Mouse (Mus musculus) embryonic stem cell, embryonic (primary cell): ENCODE results near the gene Fkbpl.

ENCODE experiments used
- CTCF ChIA-PET, 4 experiments: fragments of 300-600 bp in 2 of 4; fragments of 350-600 bp in 2 of 4; sonication (Branson Sonifier 250); formaldehyde crosslinking; loops; one replicate each; lab custom pipeline; 2022; ENCODE audit warnings: inconsistent platforms in 2 of 4; lab: Charles Lee
- POLR2A ChIA-PET, 4 experiments: fragments of 300-600 bp in 2 of 4; fragments of 350-600 bp in 2 of 4; sonication (Branson Sonifier 250); formaldehyde crosslinking; loops; one replicate each; lab custom pipeline; 2022; ENCODE audit warnings: antibody characterized with exemption in 4 of 4, inconsistent platforms in 1 of 4; lab: Charles Lee

Gene Fkbpl

GRCm38 (mm10) chr17:34615871-34616270 lies 28.7 kb upstream of the Fkbpl start, which contains the start of gene Egfl8:
Gene Egfl8 (minus strand): TSS chr17:34615971.
- CTCF ChIA-PET = interaction anchor here in 1 of 4 experiments (1.5 kb wide), 1 partner anchor 44 kb away, joined by 4 read pairs; no protein-coding TSS in a partner anchor
- POLR2A ChIA-PET = interaction anchor here in 1 of 4 experiments (2.2 kb wide), 1 partner anchor 11 kb away, joined by 20 read pairs; the partner anchor contains the start of genes Agpat1 and Rnf5

- CTCF ChIA-PET = interaction anchor here (0.5 to 1.9 kb wide), 73 partner anchors 8 to 727 kb away, joined by 3 to 30 read pairs (median 4); partner anchors contain the start of genes Atf6b (in 3 of the 4), Ager (in 2 of the 4), Agpat1 (in 2 of the 4) and Fkbpl (in 2 of the 4)
- POLR2A ChIA-PET = interaction anchor here (0.6 to 3.1 kb wide), 23 partner anchors 9 to 582 kb away, joined by 3 to 34 read pairs (median 4); partner anchors contain the start of genes Agpat1 (in 3 of the 4), Rnf5 (in 3 of the 4), Atf6b (in 1 of the 4) and Fkbpl (in 1 of the 4)
Measured at GRCm38 (mm10) chr17:34618999-34619398, 25.6 kb upstream of the Fkbpl start.

- POLR2A ChIA-PET = interaction anchor here in 2 of 4 experiments (0.5 to 3.1 kb wide), 6 partner anchors 12 to 502 kb away, joined by 3 to 34 read pairs (median 4); partner anchors contain the start of genes Agpat1 (in 1 of the 2) and Rnf5 (in 1 of the 2)
Measured at GRCm38 (mm10) chr17:34621006-34621405, 23.6 kb upstream of the Fkbpl start.

GRCm38 (mm10) chr17:34623161-34623560 lies 21.4 kb upstream of the Fkbpl start:
- CTCF ChIA-PET = interaction anchor here in 3 of 4 experiments (0.6 to 1.2 kb wide), 8 partner anchors 8 to 182 kb away, joined by 3 to 4 read pairs (median 3); partner anchors contain the start of gene Atf6b (in 1 of the 3)

More at GRCm38 (mm10) chr17:34621006-34621405, 23.6 kb upstream of the Fkbpl start:
- CTCF ChIA-PET = interaction anchor here in 3 of 4 experiments (0.9 to 1.2 kb wide), 4 partner anchors 15 to 66 kb away, joined by 3 to 4 read pairs (median 4); no protein-coding TSS in a partner anchor

GRCm38 (mm10) chr17:34624981-34625380 lies 19.6 kb upstream of the Fkbpl start:
- CTCF ChIA-PET = no interaction called here

More at GRCm38 (mm10) chr17:34623161-34623560, 21.4 kb upstream of the Fkbpl start:
- POLR2A ChIA-PET = interaction anchor here in 2 of 4 experiments (0.6 to 1.0 kb wide), 4 partner anchors 11 to 21 kb away, joined by 3 to 4 read pairs (median 3); partner anchors contain the start of gene Agpat1 (in 1 of the 2)

GRCm38 (mm10) chr17:34626062-34626772 lies 18.3 kb upstream of the Fkbpl start:
- CTCF ChIA-PET = interaction anchor here in 2 of 4 experiments (1.1 to 1.9 kb wide), 2 partner anchors 8 to 71 kb away, joined by 4 to 6 read pairs; no protein-coding TSS in a partner anchor
- POLR2A ChIA-PET = interaction anchor here (0.5 to 2.4 kb wide), 10 partner anchors 18 to 456 kb away, joined by 3 to 10 read pairs (median 6); partner anchors contain the start of genes Atf6b (in 2 of the 4), Fkbpl (in 2 of the 4), Agpat1 (in 1 of the 4) and Rnf5 (in 1 of the 4)

More at GRCm38 (mm10) chr17:34624981-34625380, 19.6 kb upstream of the Fkbpl start:
- POLR2A ChIA-PET = no interaction called here

- CTCF ChIA-PET = interaction anchor here in 3 of 4 experiments (1.1 to 1.9 kb wide), 3 partner anchors 8 to 71 kb away, joined by 4 to 7 read pairs (median 6); no protein-coding TSS in a partner anchor
Measured at GRCm38 (mm10) chr17:34626773-34627092, 17.8 kb upstream of the Fkbpl start.

GRCm38 (mm10) chr17:34627093-34627942 lies 17.2 kb upstream of the Fkbpl start:
- CTCF ChIA-PET = interaction anchor here in 3 of 4 experiments (0.6 to 1.9 kb wide), 4 partner anchors 8 to 187 kb away, joined by 3 to 7 read pairs (median 5); no protein-coding TSS in a partner anchor
- POLR2A ChIA-PET = interaction anchor here in 3 of 4 experiments (0.6 to 3.1 kb wide), 10 partner anchors 17 to 1239 kb away, joined by 3 to 11 read pairs (median 6); partner anchors contain the start of genes Atf6b (in 3 of the 3), Fkbpl (in 2 of the 3), Agpat1 (in 1 of the 3) and Rnf5 (in 1 of the 3)

More at GRCm38 (mm10) chr17:34626773-34627092, 17.8 kb upstream of the Fkbpl start:
- POLR2A ChIA-PET = interaction anchor here (0.5 to 3.1 kb wide), 12 partner anchors 18 to 1240 kb away, joined by 3 to 11 read pairs (median 6); partner anchors contain the start of genes Atf6b (in 3 of the 4), Fkbpl (in 2 of the 4), Agpat1 (in 1 of the 4) and Rnf5 (in 1 of the 4)

- ChIA-PET CTCF (interaction anchor here in 3 of 4 experiments (0.6 to 1.9 kb wide), 3 partner anchors 9 to 188 kb away, joined by 3 to 7 read pairs (median 6); no protein-coding TSS in a partner anchor), POLR2A (interaction anchor here in 3 of 4 experiments (0.6 to 3.1 kb wide), 7 partner anchors 16 to 325 kb away, joined by 3 to 11 read pairs (median 7); partner anchors contain the start of genes Fkbpl (in 2 of the 3), Agpat1 (in 1 of the 3), Atf6b (in 1 of the 3) and Rnf5 (in 1 of the 3))
Measured at GRCm38 (mm10) chr17:34627943-34628643, 16.5 kb upstream of the Fkbpl start, which contains the start of gene Ppt2. Gene Ppt2 (minus strand): TSS chr17:34628510.

GRCm38 (mm10) chr17:34628644-34628967 lies 16.0 kb upstream of the Fkbpl start:
- POLR2A ChIA-PET = interaction anchor here in 3 of 4 experiments (0.6 to 3.1 kb wide), 8 partner anchors 16 to 324 kb away, joined by 3 to 11 read pairs (median 4); partner anchors contain the start of genes Atf6b (in 1 of the 3) and Fkbpl (in 1 of the 3)
- CTCF ChIA-PET = no interaction called here

- ChIA-PET CTCF (interaction anchor here in 1 of 4 experiments (1.2 kb wide), 1 partner anchor 10 kb away, joined by 6 read pairs; no protein-coding TSS in a partner anchor), POLR2A (interaction anchor here in 3 of 4 experiments (0.6 to 3.1 kb wide), 10 partner anchors 17 to 520 kb away, joined by 3 to 11 read pairs (median 3); partner anchors contain the start of gene Atf6b (in 2 of the 3))
Measured at GRCm38 (mm10) chr17:34629221-34629751, 15.3 kb upstream of the Fkbpl start, which contains the start of gene Prrt1. Gene Prrt1 (plus strand): TSS chr17:34629533.

- ChIA-PET POLR2A (interaction anchor here in 2 of 4 experiments (0.7 to 3.1 kb wide), 4 partner anchors 17 to 521 kb away, joined by 3 to 11 read pairs (median 6); partner anchors contain the start of gene Atf6b (in 1 of the 2)), CTCF (interaction anchor here in 1 of 4 experiments (1.2 kb wide), 1 partner anchor 11 kb away, joined by 6 read pairs; no protein-coding TSS in a partner anchor)
Measured at GRCm38 (mm10) chr17:34629796-34630603, 14.6 kb upstream of the Fkbpl start.

- ChIA-PET CTCF (no interaction called here), POLR2A (no interaction called here)
Measured at GRCm38 (mm10) chr17:34630761-34631301, 13.7 kb upstream of the Fkbpl start.

- CTCF ChIA-PET = interaction anchor here in 1 of 4 experiments (1.6 kb wide), 1 partner anchor 13 kb away, joined by 10 read pairs; no protein-coding TSS in a partner anchor
- POLR2A ChIA-PET = interaction anchor here in 1 of 4 experiments (1.8 kb wide), 1 partner anchor 13 kb away, joined by 18 read pairs; the partner anchor contains the start of gene Fkbpl
Measured at GRCm38 (mm10) chr17:34631647-34632046, 12.9 kb upstream of the Fkbpl start.
